Mouse (Mus musculus): ENCODE results near the gene Pcsk6.

DNA sequence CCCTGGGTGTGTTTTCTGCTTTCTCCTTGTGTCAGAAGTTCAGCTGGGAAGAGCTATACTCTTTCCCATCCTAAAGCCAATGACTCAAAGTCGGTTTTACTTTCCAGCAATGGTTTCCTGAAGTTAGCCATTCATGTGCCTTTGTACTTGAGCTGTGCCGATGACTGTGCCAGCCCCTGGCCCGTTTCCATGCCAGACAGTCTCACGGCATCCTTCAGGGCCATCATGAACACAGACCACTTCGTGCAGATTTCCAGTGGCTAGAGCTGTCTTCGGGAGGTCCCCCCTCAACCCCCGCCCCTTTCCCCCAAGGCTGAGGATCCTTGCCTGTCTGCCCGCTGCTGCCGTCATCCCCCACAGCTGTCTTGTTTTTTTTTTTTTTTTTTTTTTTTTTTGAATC, 17.8 kb downstream of the Pcsk6 start:
- TF ChIP-seq MAX (IDR thresholded peaks at IDR 0.05; ENCODE audit: low read depth) (no peak), POLR2A (IDR thresholded peaks at IDR 0.05; ENCODE audit: insufficient read length, low read depth) (no peak), E2F4 (IDR thresholded peaks at IDR 0.05; ENCODE audit: insufficient read depth) (no peak), REST (IDR thresholded peaks at IDR 0.05; ENCODE audit: insufficient read depth, insufficient read length) (no peak), SRF (IDR thresholded peaks at IDR 0.05; ENCODE audit: control insufficient read depth, insufficient read length, low read depth) (no peak), MYOG (IDR thresholded peaks at IDR 0.05; ENCODE audit: control insufficient read depth in 1 of 3, insufficient read depth in 1 of 3, insufficient read length in 2 of 3, low read depth in 2 of 3) (no peak), TCF3 (IDR thresholded peaks at IDR 0.05; ENCODE audit: insufficient read length, low read depth) (no peak), USF1 (IDR thresholded peaks at IDR 0.05; ENCODE audit: low read depth) (no peak), TCF12 (IDR thresholded peaks at IDR 0.05; ENCODE audit: insufficient read depth, poor library complexity, severe bottlenecking) (no peak), MYOD1 (IDR thresholded peaks at IDR 0.05; ENCODE audit: control insufficient read depth in 1 of 3, insufficient read length in 2 of 3, low read depth in 2 of 3) (no peak)

Measured in myocyte (in vitro differentiated cells).